Mouse (Mus musculus) neural tube, embryonic 13.5 days (tissue): Measurements from ENCODE around the gene Olfr566. TPM values are rescaled to one million over a fixed set of nuclear protein-coding genes. Genes with fewer than 3 reads are reported as not detected.

ENCODE experiments used
- ATAC-seq: fragments of 200-750 bp; cut with Nextera tagmentation; 2 replicates; pipeline ENCODE4 v1.8.0; 2017; ENCODE audit warnings: low read depth, mild to moderate bottlenecking, moderate TSS enrichment, moderate library complexity
- H3K27ac ChIP-seq: fragments of 300-500 bp; sonication (generic); replicated peaks from 2 replicates; pipeline ENCODE4 v1.5.1; 2015; ENCODE audit warnings: moderate library complexity, mild to moderate bottlenecking, inconsistent platforms
- H3K27me3 ChIP-seq: fragments of 300-500 bp; sonication (generic); 2 replicates; pipeline ENCODE4 v1.6.1; 2015; ENCODE audit warnings: mild to moderate bottlenecking, inconsistent platforms
- H3K36me3 ChIP-seq: fragments of 300-500 bp; sonication (generic); 2 replicates; pipeline ENCODE4 v1.6.1; 2015; ENCODE audit warnings: mild to moderate bottlenecking, inconsistent platforms
- H3K4me1 ChIP-seq: fragments of 300-500 bp; sonication (generic); replicated peaks from 2 replicates; pipeline ENCODE4 v1.6.1; 2015; ENCODE audit warnings: inconsistent platforms
- H3K4me2 ChIP-seq: fragments of 300-500 bp; sonication (generic); 2 replicates; pipeline ENCODE4 v1.6.1; 2015; ENCODE audit warnings: inconsistent platforms, mild to moderate bottlenecking, moderate library complexity
- H3K4me3 ChIP-seq: fragments of 300-500 bp; sonication (generic); 2 replicates; pipeline ENCODE4 v1.5.1; 2015; ENCODE audit warnings: mild to moderate bottlenecking, inconsistent platforms
- H3K9ac ChIP-seq: fragments of 300-500 bp; sonication (generic); 2 replicates; pipeline ENCODE4 v1.6.1; 2015; ENCODE audit warnings: moderate library complexity, mild to moderate bottlenecking, inconsistent platforms
- H3K9me3 ChIP-seq: fragments of 300-500 bp; sonication (generic); 2 replicates; pipeline ENCODE4 v1.6.1; 2016; ENCODE audit warnings: inconsistent platforms
- WGBS: fragments of 180-500 bp; shearing (Covaris S2); methylation state at CpG from one replicate; pipeline ENCODE4 v1.1.7; 2015; 5-methylcytosine and 5-hydroxymethylcytosine counted together
- polyA plus RNA-seq: library from polyadenylated mRNA; unstranded; fragments of >200 nt; fragmentation: Nextera tagmentation; extraction: Ambion mirVana; gene quantifications from 2 replicates; pipeline ENCODE4 v1.2.1, GENCODE M21; 2015

The Olfr566 gene
- 0.31 and 0.50 TPM in 2 replicates for polyA plus RNA-seq

- Histone ChIP-seq H3K27ac (no peak within 1 kb of the TSS), H3K27me3 (no peaks in the 10 kb centered on the region), H3K4me1 (no peaks in the 10 kb centered on the region), H3K4me2 (no peak within 1 kb of the TSS), H3K9ac (no peak within 1 kb of the TSS), H3K4me3 (no peak within 1 kb of the TSS), H3K9me3 (no peaks in the 10 kb centered on the region), H3K36me3 (no peaks in the 10 kb centered on the region)
- no peak for ATAC-seq
- WGBS = 85% methylated on average over 1 of the region's 1 CpGs
Observed at GRCm38 (mm10) chr7:102858665-102859064, at the start of gene Olfr566. Olfr566 (minus strand) TSS chr7:102858765.

GRCm38 (mm10) chr7:102890782-102891181 is 32.2 kb upstream of the Olfr566 start, which contains the start of gene Olfr569:
Olfr569 (minus strand) TSS chr7:102890882.
- H3K27ac ChIP-seq = no peak within 1 kb of the TSS
- no peaks in the 10 kb centered on the region for H3K27me3 ChIP-seq
- H3K4me3 ChIP-seq = no peak within 1 kb of the TSS
- no peaks in the 10 kb centered on the region for H3K4me1 ChIP-seq
- H3K9me3 ChIP-seq = no peaks in the 10 kb centered on the region
- H3K36me3 ChIP-seq = no peaks in the 10 kb centered on the region
- H3K4me2 ChIP-seq = no peak within 1 kb of the TSS
- ATAC-seq = no peak
- 72% methylated on average over 3 of the region's 3 CpGs for WGBS
- H3K9ac ChIP-seq = no peak within 1 kb of the TSS

- Histone ChIP-seq H3K4me1 (no peaks in the 10 kb centered on the region), H3K36me3 (no peaks in the 10 kb centered on the region), H3K27me3 (no peaks in the 10 kb centered on the region), H3K4me3 (no peak within 1 kb of the TSS), H3K9me3 (no peaks in the 10 kb centered on the region), H3K27ac (no peak within 1 kb of the TSS), H3K9ac (no peak within 1 kb of the TSS), H3K4me2 (no peak within 1 kb of the TSS)
- no peak for ATAC-seq
Observed at GRCm38 (mm10) chr7:102876822-102877221, 18.3 kb upstream of the Olfr566 start, which contains the start of gene Olfr568. Olfr568 (plus strand) TSS chr7:102877122.

DNA sequence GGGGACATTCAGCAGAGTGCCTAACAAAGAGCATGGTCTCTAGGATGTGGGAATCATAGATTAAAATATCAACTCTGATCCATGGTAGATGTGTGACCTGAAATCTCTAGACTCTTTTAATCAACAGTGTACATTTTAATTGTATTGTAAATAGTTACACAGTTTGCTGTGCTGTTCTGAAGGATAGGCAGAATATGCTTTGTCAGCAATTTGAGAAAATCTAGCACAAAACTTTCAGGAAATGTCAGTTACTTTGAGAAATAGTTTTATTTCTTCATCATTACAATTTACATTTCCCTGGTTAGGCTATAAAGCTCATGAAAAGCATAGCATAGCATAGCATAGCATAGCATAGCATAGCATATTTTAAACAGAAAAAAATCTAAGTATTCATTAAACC is 2.8 kb downstream of the Olfr566 start:
- ATAC-seq = no peak
- H3K9ac ChIP-seq = no peak overlapping the region
- H3K9me3 ChIP-seq = no peaks in the 10 kb centered on the region
- no peaks in the 10 kb centered on the region for H3K27me3 ChIP-seq
- no peak overlapping the region for H3K27ac ChIP-seq
- no peak overlapping the region for H3K4me3 ChIP-seq
- H3K4me1 ChIP-seq = no peaks in the 10 kb centered on the region
- H3K4me2 ChIP-seq = no peak overlapping the region
- H3K36me3 ChIP-seq = no peaks in the 10 kb centered on the region

Other genes starting within 250 kb of the Olfr566 start
- not detected in 2 replicates for gene Olfr553, start 240.5 kb downstream of the Olfr566 start, polyA plus RNA-seq
- gene Olfr554, start 220.3 kb downstream of the Olfr566 start, polyA plus RNA-seq = not detected in 2 replicates
- gene Olfr555, start 199.9 kb downstream of the Olfr566 start, polyA plus RNA-seq = not detected in 2 replicates
- not detected in 2 replicates for gene Olfr556, start 193.9 kb downstream of the Olfr566 start, polyA plus RNA-seq
- 9.3 and 12.3 TPM in 2 replicates for gene Trim68, start 171.4 kb downstream of the Olfr566 start, polyA plus RNA-seq
- gene Olfr557, start 162.9 kb downstream of the Olfr566 start, polyA plus RNA-seq = not detected in 2 replicates
- 2.5 and 2.7 TPM in 2 replicates for gene Olfr558, start 156.6 kb downstream of the Olfr566 start, polyA plus RNA-seq
- not detected in 2 replicates for gene Olfr33, start 139.7 kb downstream of the Olfr566 start, polyA plus RNA-seq
- not detected in 2 replicates for gene Olfr559, start 131.3 kb downstream of the Olfr566 start, polyA plus RNA-seq
- not detected in 2 replicates for gene Olfr560, start 99.4 kb downstream of the Olfr566 start, polyA plus RNA-seq
- 0.27 and 0.44 TPM in 2 replicates for gene Olfr78, start 99.3 kb downstream of the Olfr566 start, polyA plus RNA-seq
- gene Olfr561, start 87.5 kb downstream of the Olfr566 start, polyA plus RNA-seq = 0.46 TPM in 1 of 2 replicates, not detected in the other
- gene Olfr564, start 55.3 kb downstream of the Olfr566 start, polyA plus RNA-seq = not detected in 2 replicates
- not detected in 2 replicates for gene Olfr568, start 18.4 kb upstream of the Olfr566 start, polyA plus RNA-seq
- not detected in 2 replicates for gene Olfr569, start 32.1 kb upstream of the Olfr566 start, polyA plus RNA-seq
- gene Olfr570, start 35.8 kb upstream of the Olfr566 start, polyA plus RNA-seq = not detected in 2 replicates
- 0.04 TPM in 1 of 2 replicates, not detected in the other for gene Olfr571, start 58.8 kb upstream of the Olfr566 start, polyA plus RNA-seq
- not detected in 2 replicates for gene Olfr572, start 65.6 kb upstream of the Olfr566 start, polyA plus RNA-seq
- gene Olfr573-ps1, start 83.8 kb upstream of the Olfr566 start, polyA plus RNA-seq = not detected in 2 replicates
- gene Olfr574, start 89.7 kb upstream of the Olfr566 start, polyA plus RNA-seq = not detected in 2 replicates
- gene Olfr575, start 100.0 kb upstream of the Olfr566 start, polyA plus RNA-seq = not detected in 2 replicates
- gene Olfr576, start 103.9 kb upstream of the Olfr566 start, polyA plus RNA-seq = not detected in 2 replicates
- not detected in 2 replicates for gene Olfr577, start 117.2 kb upstream of the Olfr566 start, polyA plus RNA-seq
- gene Olfr578, start 130.6 kb upstream of the Olfr566 start, polyA plus RNA-seq = not detected in 2 replicates
- not detected in 2 replicates for gene Olfr582, start 179.3 kb upstream of the Olfr566 start, polyA plus RNA-seq
- gene Olfr583, start 192.5 kb upstream of the Olfr566 start, polyA plus RNA-seq = not detected in 2 replicates
- not detected in 2 replicates for gene Olfr584, start 223.1 kb upstream of the Olfr566 start, polyA plus RNA-seq
- gene Olfr585, start 239.0 kb upstream of the Olfr566 start, polyA plus RNA-seq = not detected in 2 replicates